Mouse (Mus musculus) neural tube, embryonic 11.5 days (tissue): ENCODE data around the gene Slc6a17. TPM values are rescaled to one million over a fixed set of nuclear protein-coding genes. Genes with fewer than 3 reads are reported as not detected.
A peak's percentile ranks its signal among the peaks of the same experiment; 100 is the strongest.

Source experiments
- ATAC-seq: fragments of 200-750 bp; cut with Nextera tagmentation; 2 replicates; pipeline ENCODE4 v1.8.0; 2017; ENCODE audit warnings: moderate number of reproducible peaks, mild to moderate bottlenecking, moderate TSS enrichment, moderate library complexity; ENCODE audit not compliant: insufficient read depth, low FRiP score, low TSS enrichment
- DNase-seq: peaks from one replicate; pipeline ENCODE4 v3.0.0-alpha.2; 2015; ENCODE audit warnings: low spot score
- H3K27ac ChIP-seq: fragments of 300-500 bp; sonication (generic); 2 replicates; pipeline ENCODE4 v1.5.1; 2014; ENCODE audit warnings: low read depth, mild to moderate bottlenecking, low read length
- H3K27me3 ChIP-seq: fragments of 300-500 bp; sonication (generic); 2 replicates; pipeline ENCODE4 v1.6.1; 2014; ENCODE audit warnings: mild to moderate bottlenecking, low read length, mixed read lengths; ENCODE audit not compliant: control insufficient read depth, insufficient read depth
- H3K36me3 ChIP-seq: fragments of 300-500 bp; sonication (generic); 2 replicates; pipeline ENCODE4 v1.6.1; 2014; ENCODE audit warnings: mild to moderate bottlenecking, low read length, moderate library complexity, mixed read lengths; ENCODE audit not compliant: control insufficient read depth, insufficient read depth
- H3K4me1 ChIP-seq: fragments of 300-500 bp; sonication (generic); 2 replicates; pipeline ENCODE4 v1.6.1; 2014; ENCODE audit warnings: low read length, mixed read lengths; ENCODE audit not compliant: control insufficient read depth, insufficient read depth
- H3K4me2 ChIP-seq: fragments of 300-500 bp; sonication (generic); 2 replicates; pipeline ENCODE4 v1.6.1; 2014; ENCODE audit warnings: low read depth, mild to moderate bottlenecking, moderate library complexity
- H3K4me3 ChIP-seq: fragments of 300-500 bp; sonication (generic); 2 replicates; pipeline ENCODE4 v1.5.1; 2014; ENCODE audit warnings: low read depth, low read length
- H3K9ac ChIP-seq: fragments of 300-500 bp; sonication (generic); 2 replicates; pipeline ENCODE4 v1.6.1; 2014; ENCODE audit warnings: mild to moderate bottlenecking, low read length
- H3K9me3 ChIP-seq: fragments of 300-500 bp; sonication (generic); 2 replicates; pipeline ENCODE4 v1.6.1; 2016; ENCODE audit warnings: low read length; ENCODE audit not compliant: control insufficient read depth
- WGBS: fragments of 180-500 bp; shearing (Covaris S2); extraction: QIAGEN DNeasy Blood & Tissue Kit; methylation state at CpG from one replicate; pipeline ENCODE4 v1.1.7; 2014; 5-methylcytosine and 5-hydroxymethylcytosine counted together
- polyA plus RNA-seq: library from polyadenylated mRNA; unstranded; fragments of >200 nt; fragmentation: Nextera tagmentation; extraction: Ambion mirVana; gene quantifications from 2 replicates; pipeline ENCODE4 v1.2.1, GENCODE M21; 2014

The Slc6a17 gene
- polyA plus RNA-seq = 2.6 and 3.6 TPM in 2 replicates

GRCm38 (mm10) chr3:107517631-107518108 lies at the start of gene Slc6a17:
Gene Slc6a17, minus strand, starts transcription at chr3:107518018.
- peak within 1 kb of the TSS; percentile 57 for H3K9ac ChIP-seq
- no peaks in the 10 kb centered on the region for H3K9me3 ChIP-seq
- peak within 1 kb of the TSS; percentile 48 for H3K4me3 ChIP-seq
- no peaks in the 10 kb centered on the region for H3K36me3 ChIP-seq
- H3K4me1 ChIP-seq = peaks cover 9% of the 10 kb centered on the region; the same call in 1 of the 2 replicates
- H3K27me3 ChIP-seq = peaks cover 40% of the 10 kb centered on the region
- WGBS = under 1% methylated on average over 49 of the region's 68 CpGs
- peak; percentile 82 for ATAC-seq
- peak within 1 kb of the TSS; percentile 97 for H3K4me2 ChIP-seq
- H3K27ac ChIP-seq = no peak within 1 kb of the TSS
- peak; percentile 74 for DNase-seq

GRCm38 (mm10) chr3:107565331-107565730 lies 47.5 kb upstream of the Slc6a17 start:
- Histone ChIP-seq H3K27ac (no peak overlapping the region), H3K9ac (no peak overlapping the region), H3K9me3 (no peaks in the 10 kb centered on the region), H3K36me3 (no peaks in the 10 kb centered on the region), H3K4me1 (no peaks in the 10 kb centered on the region), H3K4me3 (no peak overlapping the region), H3K4me2 (no peak overlapping the region), H3K27me3 (no peaks in the 10 kb centered on the region)
- DNase-seq = no peak
- ATAC-seq = no peak
- WGBS = 38% methylated on average over 3 of the region's 3 CpGs

- no peak overlapping the region for H3K9ac ChIP-seq
- H3K36me3 ChIP-seq = no peaks in the 10 kb centered on the region
- H3K27me3 ChIP-seq = no peaks in the 10 kb centered on the region
- no peak overlapping the region for H3K27ac ChIP-seq
- H3K4me1 ChIP-seq = no peaks in the 10 kb centered on the region
- ATAC-seq = no peak
- no peak overlapping the region for H3K4me3 ChIP-seq
- no peaks in the 10 kb centered on the region for H3K9me3 ChIP-seq
- no peak for DNase-seq
- H3K4me2 ChIP-seq = no peak overlapping the region
- WGBS = 50% methylated on average over 4 of the region's 4 CpGs
Observed at GRCm38 (mm10) chr3:107563880-107564279, 46.1 kb upstream of the Slc6a17 start.

GRCm38 (mm10) chr3:107562591-107562990 lies 44.8 kb upstream of the Slc6a17 start:
- no peak overlapping the region for H3K27ac ChIP-seq
- no peak overlapping the region for H3K4me2 ChIP-seq
- no peaks in the 10 kb centered on the region for H3K9me3 ChIP-seq
- H3K36me3 ChIP-seq = no peaks in the 10 kb centered on the region
- no peak for DNase-seq
- no peaks in the 10 kb centered on the region for H3K27me3 ChIP-seq
- no peak overlapping the region for H3K4me3 ChIP-seq
- H3K9ac ChIP-seq = no peak overlapping the region
- no peak for ATAC-seq
- H3K4me1 ChIP-seq = no peaks in the 10 kb centered on the region
- 56% methylated on average over 4 of the region's 4 CpGs for WGBS

- no peaks in the 10 kb centered on the region for H3K27me3 ChIP-seq
- H3K4me3 ChIP-seq = no peak overlapping the region
- H3K36me3 ChIP-seq = no peaks in the 10 kb centered on the region
- DNase-seq (no peak), ATAC-seq (no peak)
- H3K4me1 ChIP-seq = no peaks in the 10 kb centered on the region
- no peak overlapping the region for H3K9ac ChIP-seq
- H3K4me2 ChIP-seq = no peak overlapping the region
- H3K9me3 ChIP-seq = no peaks in the 10 kb centered on the region
- WGBS = 67% methylated on average over 2 of the region's 2 CpGs
- no peak overlapping the region for H3K27ac ChIP-seq
Observed at GRCm38 (mm10) chr3:107562104-107562503, 44.3 kb upstream of the Slc6a17 start.

- Histone ChIP-seq H3K9me3 (no peaks in the 10 kb centered on the region), H3K4me2 (no peak overlapping the region), H3K27ac (no peak overlapping the region), H3K9ac (no peak overlapping the region), H3K27me3 (no peaks in the 10 kb centered on the region), H3K4me3 (no peak overlapping the region), H3K36me3 (no peaks in the 10 kb centered on the region), H3K4me1 (no peaks in the 10 kb centered on the region)
- peak; percentile 73; the same call in 1 of the 2 replicates for ATAC-seq
- DNase-seq = peak; percentile 73
- WGBS = 14% methylated on average over 3 of the region's 3 CpGs
Observed at GRCm38 (mm10) chr3:107559183-107559582, 41.4 kb upstream of the Slc6a17 start.

GRCm38 (mm10) chr3:107558740-107559139 lies 40.9 kb upstream of the Slc6a17 start:
- no peak overlapping the region for H3K27ac ChIP-seq
- no peaks in the 10 kb centered on the region for H3K4me1 ChIP-seq
- no peak overlapping the region for H3K4me3 ChIP-seq
- H3K4me2 ChIP-seq = no peak overlapping the region
- H3K9ac ChIP-seq = no peak overlapping the region
- no peak for ATAC-seq
- no peaks in the 10 kb centered on the region for H3K9me3 ChIP-seq
- no peak for DNase-seq
- H3K36me3 ChIP-seq = no peaks in the 10 kb centered on the region
- H3K27me3 ChIP-seq = no peaks in the 10 kb centered on the region
- WGBS = 29% methylated on average over 3 of the region's 3 CpGs

GRCm38 (mm10) chr3:107554842-107555241 lies 37.0 kb upstream of the Slc6a17 start, which contains the start of gene Ubl4b:
Gene Ubl4b, minus strand, starts transcription at chr3:107555073.
- 95% methylated on average over 2 of the region's 2 CpGs for WGBS
- DNase-seq = no peak
- ATAC-seq = no peak
- H3K9me3 ChIP-seq = no peaks in the 10 kb centered on the region
- no peak within 1 kb of the TSS; the same call in 1 of the 2 replicates for H3K9ac ChIP-seq
- H3K36me3 ChIP-seq = no peaks in the 10 kb centered on the region
- no peaks in the 10 kb centered on the region for H3K4me1 ChIP-seq
- H3K4me2 ChIP-seq = no peak within 1 kb of the TSS
- no peaks in the 10 kb centered on the region for H3K27me3 ChIP-seq
- H3K27ac ChIP-seq = no peak within 1 kb of the TSS
- H3K4me3 ChIP-seq = no peak within 1 kb of the TSS

- no peak overlapping the region for H3K4me3 ChIP-seq
- no peak for ATAC-seq
- WGBS = 74% methylated on average over 17 of the region's 17 CpGs
Observed at GRCm38 (mm10) chr3:107550409-107551049, 32.7 kb upstream of the Slc6a17 start.

More at GRCm38 (mm10) chr3:107550409-107551049, 32.7 kb upstream of the Slc6a17 start:
- DNase-seq = peak; percentile 77
- H3K36me3 ChIP-seq = no peaks in the 10 kb centered on the region
- H3K4me1 ChIP-seq = peaks cover 2% of the 10 kb centered on the region
- no peak overlapping the region for H3K9ac ChIP-seq
- no peaks in the 10 kb centered on the region for H3K9me3 ChIP-seq
- no peaks in the 10 kb centered on the region for H3K27me3 ChIP-seq
- no peak overlapping the region for H3K4me2 ChIP-seq
- no peak overlapping the region for H3K27ac ChIP-seq
